Mouse (Mus musculus): ENCODE measurements around the gene Gm20425.

The Gm20425 gene

DNA sequence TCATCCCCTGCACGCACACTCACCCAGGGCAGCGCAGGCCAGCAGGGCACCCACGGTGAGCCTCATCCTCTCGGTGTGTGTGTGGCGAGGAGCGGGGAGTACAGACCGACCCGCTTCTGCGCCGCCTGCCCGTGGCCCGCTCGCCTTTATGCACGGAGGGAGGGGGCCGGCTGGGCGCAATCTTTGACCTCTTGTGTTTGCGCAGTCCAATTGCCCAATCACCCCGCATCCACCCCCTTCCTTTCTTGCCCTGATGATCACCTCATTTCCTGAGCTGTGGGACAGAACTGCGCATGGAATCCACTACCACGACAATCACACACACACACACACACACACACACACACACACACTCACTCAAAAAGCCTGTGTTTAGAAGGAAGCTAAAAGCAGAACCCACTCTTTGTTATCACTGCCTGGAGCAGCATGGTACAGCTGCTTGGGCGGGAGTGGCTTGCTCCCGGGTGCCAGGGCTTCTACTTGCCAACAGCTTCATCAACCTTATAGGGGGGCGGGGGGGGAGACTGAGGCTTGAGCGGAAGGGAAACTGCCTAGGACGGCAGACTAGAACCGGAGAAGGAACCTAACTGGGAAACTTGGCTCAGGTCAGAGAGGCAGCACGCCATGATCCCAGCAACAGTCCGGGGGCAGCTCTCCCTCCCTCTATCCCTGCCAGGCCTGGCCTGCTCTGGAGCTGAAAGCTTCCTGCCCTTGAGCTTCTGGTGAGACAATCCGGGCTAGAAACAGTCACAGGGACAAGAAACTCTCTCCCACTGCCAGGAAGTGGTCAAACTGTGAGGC is at the start of gene Gm20425, which contains the start of gene Trf:
Gm20425 (minus strand) TSS at position 157 of the 801 bp plus-strand sequence.
Trf (minus strand) TSS at position 294 of the 801 bp plus-strand sequence.
- in situ Hi-C loops (cut with MboI, MseI) = no loop called here

DNA sequence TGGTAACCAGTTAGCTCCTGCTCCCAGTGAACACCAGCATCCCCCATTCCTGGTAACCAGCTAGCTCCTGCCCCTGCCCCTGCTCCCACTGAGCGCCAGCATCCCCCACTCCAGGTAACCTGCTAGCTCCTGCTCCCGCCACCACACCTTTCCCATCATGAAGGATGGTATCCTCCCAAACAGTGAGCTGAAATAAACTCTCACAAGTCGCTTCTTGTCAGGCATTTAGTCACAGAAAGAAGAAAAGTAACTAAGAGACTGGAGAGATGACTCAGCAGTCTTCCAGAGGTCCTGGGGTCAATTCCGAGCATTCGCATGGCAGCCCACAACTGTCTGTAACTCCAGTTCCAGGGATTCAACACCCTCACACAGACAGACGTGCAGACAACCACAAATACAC is 46.8 kb upstream of the Gm20425 start:
- in situ Hi-C loops (cut with MboI, MseI) = no loop called here

DNA sequence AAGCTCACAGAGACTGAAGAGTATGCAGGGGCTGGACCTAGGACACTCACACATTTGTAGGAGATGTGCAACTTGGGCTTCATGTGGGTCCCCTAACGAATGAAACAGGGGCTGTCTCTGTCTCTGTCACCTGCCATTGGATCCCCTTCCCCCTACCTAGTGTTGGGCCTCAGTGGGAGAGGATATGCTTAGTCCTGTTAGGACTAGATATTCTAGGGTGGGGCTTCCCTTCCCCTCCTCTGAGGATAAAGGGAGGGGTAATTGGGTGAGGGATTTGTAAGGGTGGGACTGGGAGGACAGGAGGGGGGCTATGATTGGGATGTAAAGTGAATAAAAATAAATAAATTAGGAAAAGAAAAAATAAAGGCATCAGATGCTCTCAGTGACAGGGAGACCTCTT is 45.6 kb upstream of the Gm20425 start:
- in situ Hi-C loops (cut with MboI, MseI) = no loop called here

DNA sequence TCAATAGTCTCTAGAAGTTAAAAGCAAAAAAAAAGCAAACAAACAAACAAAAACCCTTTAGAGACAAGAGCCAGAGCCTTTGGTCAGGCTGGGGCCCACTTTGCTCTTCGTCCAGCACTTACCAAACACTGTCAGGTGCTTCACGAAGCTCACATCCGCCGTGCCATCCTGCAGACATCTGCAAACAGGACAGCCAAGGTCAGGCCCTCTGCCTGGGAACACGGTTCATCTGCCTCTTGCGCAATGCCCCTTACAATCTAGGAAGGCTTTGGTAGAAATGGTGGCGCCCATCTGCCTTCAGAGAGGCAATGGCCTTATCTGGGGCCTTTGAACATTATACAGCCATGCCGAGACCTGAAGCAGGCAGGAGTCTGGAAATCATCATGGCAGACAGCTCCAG is 44.7 kb upstream of the Gm20425 start:
- in situ Hi-C loops (cut with MboI, MseI) = no loop called here

DNA sequence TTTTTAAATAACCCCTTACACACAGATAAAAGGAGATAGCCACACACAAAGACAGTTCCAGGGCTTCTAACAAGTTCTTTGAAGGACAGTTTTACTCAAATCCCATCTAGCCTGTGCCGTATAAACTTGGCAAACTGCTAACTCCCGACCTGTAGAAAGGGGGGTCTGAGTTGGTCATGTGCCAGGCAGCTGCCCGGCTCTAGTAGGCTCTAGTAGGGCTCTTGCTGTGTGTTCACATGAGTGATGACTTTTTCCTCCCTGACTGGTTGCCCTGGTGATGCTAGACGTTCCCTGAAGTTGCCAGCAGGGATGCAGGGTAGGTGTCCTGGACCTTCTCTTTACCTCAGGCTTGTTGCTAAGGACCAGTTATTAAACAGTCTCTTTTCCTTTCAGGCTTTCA is 41.0 kb upstream of the Gm20425 start:
- in situ Hi-C loops (cut with MboI, MseI) = no loop called here

DNA sequence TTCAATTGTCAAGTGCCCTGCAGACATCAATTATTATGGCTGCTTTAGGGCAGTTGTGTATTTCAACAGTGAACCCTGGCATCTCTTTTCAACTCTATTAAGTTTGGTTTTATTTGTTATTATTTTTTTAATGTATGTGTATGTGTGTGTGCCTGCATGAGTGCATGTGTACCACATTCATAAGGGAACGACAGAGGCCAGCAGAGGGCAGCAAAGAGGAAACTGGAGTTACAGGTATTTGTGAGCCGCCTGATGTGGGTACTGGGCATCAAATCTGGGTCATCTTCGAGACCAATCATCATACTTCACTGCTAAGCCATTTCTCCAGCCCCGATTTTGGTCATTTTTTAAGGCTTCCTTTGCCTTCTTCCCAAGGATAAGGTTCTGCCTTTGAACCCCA is 35.7 kb upstream of the Gm20425 start:
- in situ Hi-C loops (cut with MboI, MseI) = no loop called here

DNA sequence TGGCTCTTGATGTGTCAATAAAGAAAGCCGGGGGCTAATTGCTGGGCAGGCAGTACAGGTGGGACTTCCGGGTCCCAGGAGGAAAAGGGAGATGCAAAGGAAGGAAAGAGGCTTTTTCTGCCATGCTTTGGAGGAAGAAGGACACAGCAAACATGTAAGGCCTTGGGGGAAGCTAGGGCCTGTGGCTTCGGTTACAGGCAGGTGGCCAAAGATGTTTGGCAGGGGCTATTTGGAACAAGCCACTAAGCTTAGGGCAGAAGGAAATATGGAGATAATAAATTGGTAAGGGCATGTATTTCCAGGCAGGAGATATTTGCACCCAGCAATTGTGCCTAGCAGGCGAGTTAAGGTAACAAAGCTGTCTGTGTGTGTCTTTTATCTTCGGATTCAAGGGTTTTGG is 22.8 kb upstream of the Gm20425 start:
- in situ Hi-C loops (cut with MboI, MseI) = no loop called here

DNA sequence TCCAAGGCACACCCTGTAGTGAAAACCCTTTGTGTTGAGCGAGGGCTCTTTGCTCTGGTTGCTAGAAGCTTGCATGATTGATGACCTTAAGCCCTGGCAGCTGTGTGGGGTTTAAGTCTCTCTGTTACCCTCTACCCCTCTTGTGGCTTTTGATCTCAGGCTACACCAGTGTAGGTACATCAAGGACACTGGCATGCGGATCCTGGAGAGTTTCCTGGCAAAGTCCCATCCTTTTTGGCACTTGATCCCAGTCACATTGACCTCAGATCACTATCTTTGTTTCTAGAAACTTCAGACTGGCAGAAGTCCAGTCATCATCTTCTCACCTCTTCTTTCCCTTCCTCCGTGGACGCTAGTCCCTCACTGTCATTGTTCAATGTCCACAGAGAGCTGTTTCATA is 18.5 kb upstream of the Gm20425 start:
- in situ Hi-C loops (cut with MboI, MseI) = no loop called here

DNA sequence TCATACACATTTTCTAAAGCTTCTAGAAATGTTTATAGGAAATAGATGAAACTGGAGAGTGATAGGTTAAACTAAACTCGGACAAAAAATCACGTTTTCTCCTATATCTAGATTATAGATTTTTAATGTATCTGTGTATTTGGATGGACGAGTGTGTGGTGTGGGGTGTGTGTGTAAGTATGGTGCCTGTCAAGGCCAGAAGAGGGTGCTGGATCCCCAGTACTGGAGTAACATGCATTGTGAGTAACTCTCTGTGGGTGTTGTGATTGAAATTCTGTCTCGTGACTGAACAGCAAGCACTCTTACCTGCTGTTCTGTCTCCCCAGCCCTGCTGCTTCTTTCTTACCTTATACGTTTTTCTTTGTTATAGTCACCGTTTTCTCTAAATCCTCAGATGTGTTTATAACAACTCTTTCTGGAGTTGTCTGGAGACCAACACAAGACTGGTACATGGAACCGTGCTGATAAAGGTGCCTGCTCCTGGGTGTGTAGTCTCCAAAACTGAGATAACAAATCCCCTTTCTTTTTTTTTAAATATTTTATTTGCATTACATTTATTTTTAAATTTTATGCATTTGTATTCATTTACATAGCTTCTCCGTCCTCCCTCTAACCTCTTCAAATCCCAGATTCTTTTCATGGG is 16.5 kb upstream of the Gm20425 start:
- in situ Hi-C loops (cut with MboI, MseI) = no loop called here

DNA sequence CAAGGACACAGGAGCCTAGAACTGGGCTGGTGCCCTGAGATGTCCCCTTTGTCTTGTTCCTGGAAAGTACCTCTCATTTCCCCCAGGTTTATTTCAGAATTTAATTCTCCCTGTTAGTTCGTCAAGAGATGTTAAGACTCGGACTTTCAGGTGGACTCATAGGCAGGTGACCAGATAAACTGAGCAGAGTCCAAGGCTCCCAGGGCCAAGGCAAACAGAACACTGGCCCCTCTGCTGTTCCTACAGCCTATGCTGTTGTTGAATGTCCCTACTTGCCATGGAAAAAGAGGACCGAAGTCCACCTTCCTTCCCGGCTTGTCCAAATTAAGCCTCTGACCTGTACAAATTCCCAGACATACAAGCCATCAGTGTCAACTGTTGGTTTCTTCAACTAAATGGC is 13.5 kb upstream of the Gm20425 start:
- in situ Hi-C loops (cut with MboI, MseI) = no loop called here

DNA sequence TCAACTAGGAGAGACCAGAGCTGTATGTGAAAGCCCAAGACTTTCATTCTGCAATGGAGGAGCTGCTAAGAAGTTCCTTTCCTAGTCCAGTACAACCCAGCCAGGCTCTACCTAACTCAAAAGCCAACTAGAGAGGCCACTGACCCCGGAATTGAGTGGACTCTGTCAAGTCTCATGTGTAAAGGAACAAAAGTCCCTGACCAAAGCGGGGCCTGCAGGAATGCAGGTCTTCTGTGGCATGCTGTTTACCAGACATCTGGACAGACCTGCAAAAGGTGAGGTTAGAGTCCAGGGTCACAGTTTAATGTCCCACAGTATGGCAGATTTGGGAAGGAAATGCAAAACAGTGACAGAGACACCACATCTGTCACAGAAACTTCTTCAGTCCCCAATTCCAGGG is 11.1 kb upstream of the Gm20425 start:
- in situ Hi-C loops (cut with MboI, MseI) = no loop called here

DNA sequence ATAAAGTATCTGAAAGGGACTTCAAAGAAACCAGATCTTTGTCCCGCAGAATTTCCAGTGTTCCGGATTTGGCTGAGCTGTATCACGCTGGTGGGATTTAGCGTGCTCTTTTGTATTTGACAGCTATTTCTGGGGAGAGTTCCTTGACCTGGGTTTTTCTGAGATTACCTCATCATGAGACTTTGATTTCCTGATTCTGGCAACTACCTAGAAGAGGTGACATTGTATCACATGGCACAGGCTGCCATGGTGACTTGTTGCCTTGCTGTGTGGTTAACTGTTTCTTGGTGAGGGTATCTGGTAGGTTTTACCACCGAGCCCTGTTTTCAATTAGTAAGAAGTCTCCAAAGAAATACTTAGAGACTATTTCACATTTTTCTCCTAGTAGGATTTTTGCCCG is 9.4 kb upstream of the Gm20425 start:
- in situ Hi-C loops (cut with MboI, MseI) = no loop called here

DNA sequence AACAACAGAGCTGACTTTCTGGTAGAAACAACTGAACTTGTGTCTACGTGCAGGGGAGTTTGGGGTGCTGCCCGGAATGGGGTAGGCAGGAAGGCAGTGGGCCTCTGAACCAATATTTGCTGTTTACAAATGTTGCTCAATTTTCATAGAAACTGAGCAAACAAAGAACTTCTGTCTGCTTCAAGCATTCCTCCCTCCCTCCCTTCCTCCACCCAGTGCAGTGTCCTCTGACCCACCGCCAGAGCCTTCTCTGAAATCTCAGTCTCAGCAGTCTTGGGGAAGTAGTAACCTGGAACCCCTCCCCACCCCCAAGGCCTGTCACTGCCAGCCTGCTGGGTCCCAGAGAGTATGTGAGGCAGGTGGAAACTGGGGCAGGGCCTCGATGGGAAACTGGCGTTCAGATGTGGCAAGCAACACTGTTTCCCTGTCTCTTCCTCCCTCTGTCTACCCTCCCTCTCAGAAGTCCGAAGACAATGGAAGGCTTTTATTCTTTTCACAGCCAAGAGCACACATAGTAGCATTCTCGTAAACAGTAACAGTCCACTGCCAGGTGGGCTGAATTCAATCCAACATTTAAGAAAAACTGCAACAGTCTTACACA is 4.6 kb upstream of the Gm20425 start:
- in situ Hi-C loops (cut with MboI, MseI) = no loop called here

DNA sequence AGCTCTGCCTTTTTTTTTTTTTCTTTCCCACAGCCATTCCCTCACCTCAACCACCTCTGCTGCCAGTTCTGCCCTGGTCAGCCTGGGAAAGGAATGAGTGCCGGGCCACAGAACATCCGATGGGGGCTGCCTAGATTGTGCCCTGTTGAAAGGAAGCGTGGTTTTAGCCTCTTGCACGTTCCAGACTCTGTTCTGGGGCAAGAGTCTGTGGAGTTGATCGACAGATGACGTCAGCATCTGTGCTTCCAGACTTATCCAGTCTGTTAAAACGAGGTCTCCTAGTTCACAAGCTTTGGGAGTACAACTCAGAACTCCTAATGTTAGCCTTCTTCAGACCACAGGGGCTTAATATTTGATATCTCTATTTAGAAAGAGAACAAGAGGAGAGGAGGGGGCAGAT is 4.0 kb upstream of the Gm20425 start:
- in situ Hi-C loops (cut with MboI, MseI) = no loop called here

DNA sequence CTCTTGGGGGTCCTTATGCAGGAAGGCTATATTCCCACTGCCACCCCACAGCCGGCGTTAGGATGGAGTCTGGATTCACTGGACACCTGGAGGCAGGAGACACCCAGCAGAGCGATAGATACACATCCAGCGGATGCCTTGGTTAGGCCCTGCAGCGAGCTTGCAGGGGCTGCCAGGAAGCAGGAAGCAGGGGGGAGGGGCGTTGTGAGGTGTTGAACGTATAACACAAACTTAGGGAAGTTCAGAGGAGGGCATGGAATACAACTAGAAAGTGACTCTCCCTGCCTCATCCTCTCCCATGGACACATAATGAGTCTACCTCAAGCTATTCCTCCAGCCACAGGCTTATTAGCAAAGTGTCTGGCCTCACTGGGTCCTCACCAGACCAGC is 2.9 kb upstream of the Gm20425 start:
- in situ Hi-C loops (cut with MboI, MseI) = no loop called here

DNA sequence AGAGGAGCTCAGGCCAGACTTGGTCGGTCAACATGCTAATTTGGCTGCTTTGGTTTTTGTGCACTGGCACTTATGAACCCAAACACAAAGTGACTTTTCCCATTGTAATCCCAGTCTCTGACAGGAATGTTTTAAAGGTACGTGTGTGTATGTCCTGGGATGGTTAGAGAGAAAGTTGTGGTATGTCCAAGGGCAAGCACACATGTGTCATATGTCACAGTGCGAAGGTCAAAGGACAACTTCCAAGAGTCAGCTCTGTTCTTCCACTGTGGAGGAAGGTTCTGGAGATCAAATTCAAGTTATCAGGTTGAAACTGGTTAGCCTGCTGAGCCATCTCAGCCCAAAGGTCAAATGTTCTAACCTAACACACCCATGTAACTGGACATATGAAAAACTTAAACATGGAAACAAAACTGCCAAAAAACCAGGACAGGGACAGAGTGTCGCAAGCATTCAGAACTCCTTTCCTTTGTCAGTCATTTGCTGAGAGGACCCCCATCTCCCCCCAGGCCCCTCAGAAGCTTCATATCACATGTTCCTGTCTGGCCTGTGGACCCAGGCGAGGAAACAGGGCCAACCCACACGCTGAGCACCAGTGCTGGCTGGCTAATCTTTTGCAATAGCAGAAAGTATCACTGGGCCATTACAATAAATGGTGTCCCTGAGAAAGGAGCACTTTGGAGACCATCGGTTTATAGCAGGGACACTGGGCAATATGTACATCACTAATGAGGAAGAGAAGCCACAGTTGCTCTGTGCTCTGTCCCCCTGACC is 2.3 kb upstream of the Gm20425 start:
- in situ Hi-C loops (cut with MboI, MseI) = no loop called here

DNA sequence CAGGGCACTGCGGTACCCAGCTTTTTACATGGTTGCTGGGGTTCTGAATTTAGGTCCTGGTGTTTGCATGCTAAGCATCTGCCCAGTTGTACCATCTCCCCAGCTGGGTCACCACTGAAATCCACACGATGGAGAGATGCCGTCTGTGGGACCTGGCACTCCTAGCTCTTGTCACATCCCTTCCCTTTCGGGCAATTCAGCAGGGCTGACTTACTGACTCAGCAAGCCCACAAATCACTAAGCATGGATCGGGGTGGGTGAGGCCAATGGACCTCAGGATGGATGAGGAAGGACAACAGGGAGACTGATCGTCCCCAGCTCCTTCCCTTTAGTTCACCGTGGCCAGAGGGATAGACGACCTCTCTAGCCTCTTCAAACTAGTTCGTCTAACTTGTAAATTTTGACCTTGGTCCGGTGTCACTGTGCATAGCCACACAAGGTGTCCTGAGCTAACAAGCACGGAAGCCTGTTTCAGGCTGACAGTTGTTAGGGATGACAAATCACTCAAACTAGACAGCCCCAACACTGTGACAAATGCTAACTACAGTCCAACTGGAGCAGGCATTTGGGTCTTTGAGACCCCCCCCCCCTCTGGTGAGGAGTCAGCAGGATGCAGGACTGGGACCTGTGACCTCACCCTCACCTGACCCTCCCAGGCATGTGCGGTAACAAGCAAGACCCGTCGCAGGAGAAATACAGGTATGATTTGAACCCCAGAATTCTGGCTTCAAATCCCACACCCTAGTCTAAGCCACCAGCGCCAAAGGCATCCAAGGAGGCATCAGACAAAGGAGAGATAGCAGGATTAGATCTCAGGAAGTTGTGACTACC is 855 bp downstream of the Gm20425 start:
- in situ Hi-C loops (cut with MboI, MseI) = no loop called here

DNA sequence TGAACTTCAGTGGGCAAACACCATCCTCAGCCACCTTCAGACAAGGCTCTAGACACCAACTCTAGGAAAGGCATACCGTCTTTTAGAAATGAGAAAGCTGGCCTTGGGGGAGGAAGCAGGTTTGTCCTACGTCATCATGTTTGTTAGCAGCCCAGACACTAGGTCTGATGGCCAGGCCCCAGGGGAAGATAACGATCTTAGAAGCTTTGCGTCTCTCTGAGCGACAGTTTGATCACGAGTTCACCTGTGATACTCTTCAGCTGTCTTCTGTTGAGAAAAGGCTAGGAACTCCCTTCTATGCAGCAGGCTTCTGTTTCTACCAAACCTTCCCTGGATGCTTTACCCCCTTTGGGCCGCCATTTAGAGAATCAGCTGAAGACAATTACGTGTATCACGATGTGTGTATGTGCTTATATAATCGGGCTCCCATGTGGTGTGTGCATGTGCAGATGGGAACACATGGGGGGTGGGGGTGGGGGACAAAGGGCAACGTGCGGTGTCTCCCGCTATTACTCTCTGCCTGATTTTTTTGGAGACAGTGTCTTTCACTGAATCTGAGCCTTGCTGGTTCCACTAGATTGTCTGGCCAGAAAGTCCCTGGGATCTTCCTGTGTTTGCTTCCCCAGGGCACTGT is 1.6 kb downstream of the Gm20425 start:
- in situ Hi-C loops (cut with MboI, MseI) = no loop called here

DNA sequence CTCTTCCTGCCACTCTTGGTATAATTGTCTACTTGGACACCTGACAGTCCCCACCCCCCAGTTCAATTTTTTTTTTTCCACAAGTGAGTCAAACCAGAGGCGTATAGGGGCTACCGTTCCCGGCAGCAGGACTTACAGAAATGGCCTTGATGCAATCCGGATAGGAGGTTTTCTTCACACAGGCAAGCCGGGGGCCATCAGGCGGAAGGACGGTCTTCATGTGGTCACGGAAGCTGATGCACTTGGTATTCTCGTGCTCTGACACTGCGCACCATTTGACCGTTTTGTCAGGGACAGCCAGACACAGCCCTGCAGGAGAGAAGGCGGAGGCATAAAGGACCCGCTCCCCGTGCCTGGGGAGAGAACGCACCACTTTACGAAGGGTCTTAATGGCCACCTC is 2.3 kb downstream of the Gm20425 start:
- in situ Hi-C loops (cut with MboI, MseI) = no loop called here

DNA sequence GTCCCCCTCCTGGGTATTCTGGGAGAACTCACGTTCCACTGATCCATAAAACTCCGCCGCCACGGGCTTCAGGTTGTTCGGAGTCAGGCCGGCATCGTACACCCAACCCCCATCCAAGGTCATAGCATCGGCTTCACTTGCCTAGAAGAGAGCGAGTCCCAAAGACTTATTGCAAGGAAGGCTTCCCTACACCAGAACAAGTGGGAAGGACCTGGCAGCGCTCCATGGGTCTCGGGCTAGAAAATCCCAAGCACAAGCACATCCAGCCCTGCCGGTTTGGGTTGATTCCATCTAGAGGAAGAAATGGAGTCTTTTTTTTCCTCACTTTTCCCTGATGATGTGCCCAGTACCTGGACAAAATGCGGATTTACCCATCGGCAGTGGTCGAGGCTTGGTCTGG is 3.3 kb downstream of the Gm20425 start:
- in situ Hi-C loops (cut with MboI, MseI) = no loop called here

DNA sequence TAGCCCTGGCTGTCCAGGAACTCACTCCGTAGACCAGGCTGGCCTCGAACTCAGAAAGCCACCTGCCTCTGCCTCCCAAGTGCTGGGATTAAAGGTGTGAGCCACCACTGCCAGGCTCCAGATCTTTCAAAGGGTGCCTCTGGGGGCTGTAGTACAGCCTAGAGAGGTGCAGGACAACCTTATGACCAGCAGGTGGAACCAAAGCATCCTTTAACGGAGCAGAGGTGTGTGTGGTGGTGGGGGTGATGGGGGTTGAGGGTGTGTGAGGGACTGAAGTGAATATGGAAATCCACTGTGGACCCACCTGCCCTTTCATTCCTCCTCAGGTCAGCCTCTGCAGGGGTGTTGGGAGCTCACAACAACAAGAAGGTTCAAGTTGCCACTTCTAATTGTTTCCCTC is 4.6 kb downstream of the Gm20425 start:
- in situ Hi-C loops (cut with MboI, MseI) = no loop called here

All from T-helper 2 cell (primary cell).